ENCODE assay signal across 9 mouse cellular contexts in genomic region chr10:108330964-108331363, GRCm38 (mm10). TPM values are rescaled to one million over a fixed set of nuclear protein-coding genes. Genes with fewer than 3 reads are reported as not detected.
DNase-seq lines count a peak whose midpoint lies in the region; ATAC-seq lines count a peak whose summit lies in the region.
"Had no signal": no experiment of that assay in that cellular context is flagged by ENCODE, and none has a peak within 500 bp of the region (broad histone marks: within the 10 kb centered on the region; RNA-seq: fewer than 3 reads in every experiment).

No protein-coding gene starts in this region.

- peak overlapping the region; percentile 90 for H3K4me2 ChIP-seq in liver, embryonic 13.5 days

- no peaks in the 10 kb centered on the region for H3K9me3 ChIP-seq in liver, embryonic 13.5 days (replicated peaks)

- peak; percentile 14 for DNase-seq in embryo, embryonic 9.5 days (ENCODE audit: extremely low spot score)
- no peak for DNase-seq in embryo, embryonic 11 days
- DNase-seq in urinary bladder, adult 18-20 months (ENCODE audit: low spot score in 2 of 2) = peak; percentile 9 to 35
- DNase-seq in urinary bladder, postnatal 10 days (ENCODE audit: low spot score) = no peak
- no peak for DNase-seq in liver, embryonic 13.5 days
- DNase-seq in yolk sac, embryonic 10.5 days (ENCODE audit: low spot score) = peak; percentile 8
- DNase-seq in adrenal gland, postnatal 10 days = no peak
- no peak for DNase-seq in lung, postnatal 25 days (ENCODE audit: low spot score)
- DNase-seq: gastrocnemius, postnatal 14 days had no signal

- H3K4me3 ChIP-seq in liver, embryonic 13.5 days (replicated peaks) = peak overlapping the region; percentile 75; the same call in 1 of the 2 replicates

- ATAC-seq in liver, embryonic 13.5 days (ENCODE audit: low read depth) = no peak

- peaks cover 16% of the 10 kb centered on the region for H3K4me1 ChIP-seq in liver, embryonic 13.5 days (replicated peaks)

- no peaks in the 10 kb centered on the region for H3K36me3 ChIP-seq in liver, embryonic 13.5 days

- H3K27ac ChIP-seq in liver, embryonic 13.5 days = no peak overlapping the region

- 15% methylated on average over 10 of the region's 10 CpGs for whole genome bisulfite sequencing in liver, embryonic 13.5 days (ENCODE audit: insufficient replicate concordance)

- no peak overlapping the region for H3K9ac ChIP-seq in liver, embryonic 13.5 days

- H3K27me3 ChIP-seq in liver, embryonic 13.5 days = peaks cover 45% of the 10 kb centered on the region

RNA-seq across cellular contexts. Expression of gene Pawr, which starts 1.0 kb away (rescaled TPM):
- polyA plus RNA-seq in liver, embryonic 13.5 days (2015; fragmentation: Nextera tagmentation; extraction: Ambion mirVana) = 3.8 and 4.4 TPM in 2 replicates
- total RNA-seq in adrenal gland, postnatal 10 days (2021) = 10 to 100 TPM in 1 of 2 experiments, 1 to 10 TPM in 1; 6.7 to 10.4 TPM

Comparison
In these comparisons a context has a peak if more than half of its experiments do, and no peak if none do; other contexts are left out.
1. DNase-seq: peak in embryo, embryonic 9.5 days (single experiment), urinary bladder, adult 18-20 months (2 of 2) and yolk sac, embryonic 10.5 days (single experiment); none in embryo, embryonic 11 days (single experiment), urinary bladder, postnatal 10 days (single experiment), liver, embryonic 13.5 days (single experiment), adrenal gland, postnatal 10 days (single experiment) and lung, postnatal 25 days (single experiment).